Mouse (Mus musculus): Measurements from ENCODE around the gene Ulk3. TPM values are rescaled to one million over a fixed set of nuclear protein-coding genes. Genes with fewer than 3 reads are reported as not detected.

Gene Ulk3
- total and polyA plus RNA-seq, 3 experiments: 5.0 to 11.9 TPM; not detected in 1

- Histone ChIP-seq H3K27ac (ENCODE audit: control insufficient read depth, low read depth, low read length) (no peak overlapping the region), H3K36me3 (ENCODE audit: control insufficient read depth in 1 of 2, insufficient read depth in 2 of 2, low read length in 2 of 2) (no peaks in the 10 kb centered on the region), H3K9ac (ENCODE audit: control insufficient read depth, low read depth, low read length, poor library complexity, severe bottlenecking) (no peak overlapping the region), H3K4me1 (ENCODE audit: control insufficient read depth in 1 of 2, insufficient read depth in 2 of 2, low read length in 2 of 2) (peaks cover 0 to 2% of the 10 kb centered on the region in 2 experiments; a peak in 1 of 4 replicates), H3K79me2 (ENCODE audit: control insufficient read depth, insufficient read depth, low read length, poor library complexity) (no peaks in the 10 kb centered on the region), H3K27me3 (ENCODE audit: control insufficient read depth in 1 of 2, insufficient read depth in 2 of 2, low read length in 2 of 2) (peaks cover 0 to 4% of the 10 kb centered on the region in 2 experiments; a peak in 3 of 4 replicates), H3K4me3 (ENCODE audit: control insufficient read depth in 1 of 2, insufficient read depth in 1 of 2, low read depth in 2 of 2, low read length in 2 of 2) (no peak overlapping the region), H3K9me3 (replicated peaks; ENCODE audit: insufficient read depth, low read length) (no peaks in the 10 kb centered on the region)
- TF ChIP-seq MAX (IDR thresholded peaks at IDR 0.05; ENCODE audit: low read length) (no peak), E2F4 (IDR thresholded peaks at IDR 0.05; ENCODE audit: borderline replicate concordance, low read depth, low read length) (no peak), USF1 (IDR thresholded peaks at IDR 0.05; ENCODE audit: low read depth, low read length) (no peak), EP300 (IDR thresholded peaks at IDR 0.05; ENCODE audit: low read depth in 1 of 2, low read length in 2 of 2) (no peak), MYB (IDR thresholded peaks at IDR 0.05; ENCODE audit: low read depth, low read length) (no peak), ZC3H11A (IDR thresholded peaks at IDR 0.05; ENCODE audit: low read depth, low read length) (no peak), SIN3A (IDR thresholded peaks at IDR 0.05; ENCODE audit: low read length) (no peak), GATA1 (IDR thresholded peaks at IDR 0.05; ENCODE audit: low read depth, low read length) (no peak), TCF12 (IDR thresholded peaks at IDR 0.05; ENCODE audit: low read depth, low read length) (no peak), BHLHE40 (IDR thresholded peaks at IDR 0.05; ENCODE audit: borderline replicate concordance, low read depth, low read length) (no peak), CHD1 (IDR thresholded peaks at IDR 0.05; ENCODE audit: low read depth, low read length) (no peak), CTCF (IDR thresholded peaks at IDR 0.05 in 2 of 3, conservative IDR thresholded peaks at IDR 0.05 in 1 of 3; ENCODE audit: control insufficient read depth in 1 of 3, insufficient read depth in 1 of 3, low read depth in 2 of 3, low read length in 3 of 3, poor library complexity in 1 of 3, severe bottlenecking in 1 of 3) (no peak), TAL1 (IDR thresholded peaks at IDR 0.05; ENCODE audit: low read length) (no peak), RAD21 (IDR thresholded peaks at IDR 0.05; ENCODE audit: low read depth, low read length) (no peak), MAFK (IDR thresholded peaks at IDR 0.05; ENCODE audit: borderline replicate concordance, low read depth, low read length) (no peak), POLR2A (IDR thresholded peaks at IDR 0.05; ENCODE audit: control insufficient read depth in 1 of 2, insufficient read depth in 1 of 2, low read depth in 1 of 2, low read length in 2 of 2, poor library complexity in 1 of 2) (no peak), RCOR1 (IDR thresholded peaks at IDR 0.05; ENCODE audit: low read depth, low read length) (no peak), ELF1 (IDR thresholded peaks at IDR 0.05; ENCODE audit: low read depth, low read length) (no peak), USF2 (IDR thresholded peaks at IDR 0.05; ENCODE audit: borderline replicate concordance in 1 of 2, insufficient read depth in 1 of 2, low read depth in 1 of 2, low read length in 2 of 2) (no peak)
- DNase-seq (ENCODE audit: low read depth, low spot score): no peak
Observed at GRCm38 (mm10) chr9:57612587-57612986, 23.3 kb downstream of the Ulk3 start.

GRCm38 (mm10) chr9:57613975-57614374, 24.7 kb downstream of the Ulk3 start:
- peaks cover 0 to 4% of the 10 kb centered on the region in 2 experiments; a peak in 3 of 4 replicates for H3K27me3 ChIP-seq (ENCODE audit: control insufficient read depth in 1 of 2, insufficient read depth in 2 of 2, low read length in 2 of 2)

More at GRCm38 (mm10) chr9:57613975-57614374, 24.7 kb downstream of the Ulk3 start:
- no peaks in the 10 kb centered on the region for H3K9me3 ChIP-seq (replicated peaks; ENCODE audit: insufficient read depth, low read length)
- TF ChIP-seq HCFC1 (IDR thresholded peaks at IDR 0.05; ENCODE audit: low read depth, low read length): no peak
- H3K79me2 ChIP-seq (ENCODE audit: control insufficient read depth, insufficient read depth, low read length, poor library complexity): no peaks in the 10 kb centered on the region
- no peaks in the 10 kb centered on the region for H3K36me3 ChIP-seq (ENCODE audit: control insufficient read depth in 1 of 2, insufficient read depth in 2 of 2, low read length in 2 of 2)
- no peak overlapping the region for H3K27ac ChIP-seq (ENCODE audit: control insufficient read depth, low read depth, low read length)
- peaks cover 0 to 4% of the 10 kb centered on the region in 2 experiments; a peak in 1 of 4 replicates for H3K4me1 ChIP-seq (ENCODE audit: control insufficient read depth in 1 of 2, insufficient read depth in 2 of 2, low read length in 2 of 2)
- H3K4me3 ChIP-seq (ENCODE audit: control insufficient read depth in 1 of 2, insufficient read depth in 1 of 2, low read depth in 2 of 2, low read length in 2 of 2): no peak overlapping the region
- no peak for DNase-seq (ENCODE audit: low read depth, low spot score)
- no peak overlapping the region for H3K9ac ChIP-seq (ENCODE audit: control insufficient read depth, low read depth, low read length, poor library complexity, severe bottlenecking)
